Mouse (Mus musculus) intestine, embryonic 15.5 days (tissue): ENCODE data around the gene Tprgl. TPM values are rescaled to one million over a fixed set of nuclear protein-coding genes. Genes with fewer than 3 reads are reported as not detected.

ENCODE experiments used
- ATAC-seq: fragments of 200-750 bp; cut with Nextera tagmentation; 2 replicates; pipeline ENCODE4 v1.8.0; 2017; ENCODE audit warnings: moderate TSS enrichment, moderate library complexity
- H3K27ac ChIP-seq: fragments of 300-500 bp; sonication (generic); 2 replicates; pipeline ENCODE4 v1.5.1; 2015; ENCODE audit warnings: mild to moderate bottlenecking, inconsistent platforms
- H3K27me3 ChIP-seq: fragments of 300-500 bp; sonication (generic); replicated peaks from 2 replicates; pipeline ENCODE4 v1.6.1; 2015; ENCODE audit warnings: inconsistent platforms
- H3K36me3 ChIP-seq: fragments of 300-500 bp; sonication (generic); 2 replicates; pipeline ENCODE4 v1.6.1; 2015; ENCODE audit warnings: inconsistent platforms
- H3K4me1 ChIP-seq: fragments of 300-500 bp; sonication (generic); replicated peaks from 2 replicates; pipeline ENCODE4 v1.6.1; 2015; ENCODE audit warnings: inconsistent platforms
- H3K4me2 ChIP-seq: fragments of 300-500 bp; sonication (generic); replicated peaks from 2 replicates; pipeline ENCODE4 v1.6.1; 2015; ENCODE audit warnings: mild to moderate bottlenecking, inconsistent platforms
- H3K4me3 ChIP-seq: fragments of 300-500 bp; sonication (generic); replicated peaks from 2 replicates; pipeline ENCODE4 v1.5.1; 2015; ENCODE audit warnings: inconsistent platforms
- H3K9ac ChIP-seq: fragments of 300-500 bp; sonication (generic); 2 replicates; pipeline ENCODE4 v1.6.1; 2015; ENCODE audit warnings: inconsistent platforms
- H3K9me3 ChIP-seq: fragments of 300-500 bp; sonication (generic); 2 replicates; pipeline ENCODE4 v1.6.1; 2016; ENCODE audit warnings: inconsistent platforms
- WGBS: fragments of 180-500 bp; shearing (Covaris S2); methylation state at CpG from one replicate; pipeline ENCODE4 v1.1.7; 2015; 5-methylcytosine and 5-hydroxymethylcytosine counted together
- polyA plus RNA-seq: library from polyadenylated mRNA; unstranded; fragments of >200 nt; fragmentation: Nextera tagmentation; extraction: Ambion mirVana; gene quantifications from 2 replicates; pipeline ENCODE4 v1.2.1, GENCODE M21; 2015

Tprgl gene
- polyA plus RNA-seq, 1 experiment from 2014 or later: 102 TPM

DNA sequence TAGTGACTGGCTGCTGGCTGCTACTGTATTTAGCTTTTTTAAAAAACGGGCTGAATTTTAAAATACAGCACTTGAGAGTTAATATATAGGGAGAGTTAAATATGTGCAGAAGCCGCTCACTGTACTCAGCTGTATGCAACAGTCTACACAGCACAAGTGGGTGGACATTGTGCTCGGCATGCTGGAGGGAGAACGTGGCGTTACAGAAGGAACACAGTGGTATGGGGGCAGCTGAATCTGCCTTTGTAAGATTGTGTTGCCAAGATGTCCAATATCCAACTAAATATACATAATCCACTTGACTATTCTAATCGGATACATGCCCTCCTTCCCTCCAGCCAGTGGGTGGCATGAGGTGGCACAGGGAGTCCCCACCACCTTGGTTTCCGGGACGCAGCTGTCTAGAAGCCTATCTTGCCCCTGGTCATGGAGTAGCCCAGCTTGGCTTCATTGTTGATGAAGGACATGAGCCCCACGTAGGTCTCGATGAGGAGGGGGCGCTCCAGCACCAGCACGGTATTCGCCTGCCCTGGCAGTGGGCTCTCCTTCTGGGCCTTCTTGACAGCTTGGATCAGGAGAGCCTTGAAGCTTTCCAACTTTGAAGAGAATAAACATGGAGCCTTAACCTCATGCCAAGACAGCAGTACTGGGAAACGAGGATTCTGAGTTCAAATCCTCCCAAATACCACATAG is 2.4 kb downstream of the Tprgl start:
- Histone ChIP-seq H3K27me3 (no peaks in the 10 kb centered on the region), H3K9me3 (no peaks in the 10 kb centered on the region), H3K4me3 (no peak overlapping the region), H3K9ac (no peak overlapping the region), H3K4me2 (no peak overlapping the region), H3K4me1 (peaks cover 11% of the 10 kb centered on the region), H3K27ac (no peak overlapping the region), H3K36me3 (peaks cover 19% of the 10 kb centered on the region)
- no peak for ATAC-seq
- WGBS: 93% methylated on average over 14 of the region's 14 CpGs

DNA sequence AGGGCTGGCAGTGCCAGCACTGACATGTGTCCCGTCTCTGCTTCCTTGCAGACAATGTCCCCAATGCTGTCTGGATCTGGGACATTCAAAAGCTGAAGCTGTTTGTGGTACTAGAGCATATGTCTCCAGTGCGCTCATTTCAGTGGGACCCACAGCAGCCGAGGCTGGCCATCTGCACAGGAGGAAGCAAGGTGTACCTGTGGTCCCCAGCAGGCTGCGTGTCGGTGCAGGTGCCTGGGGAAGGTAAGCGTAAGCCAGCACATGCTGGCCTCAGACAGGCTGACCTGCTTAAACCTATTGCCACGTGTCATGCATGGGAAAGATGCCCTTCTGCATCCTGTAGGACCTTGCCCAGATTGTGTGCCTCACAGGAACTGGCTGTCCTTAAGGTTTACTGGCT is 4.4 kb downstream of the Tprgl start:
- Histone ChIP-seq H3K9me3 (no peaks in the 10 kb centered on the region), H3K9ac (no peak overlapping the region), H3K27me3 (no peaks in the 10 kb centered on the region), H3K4me1 (peaks cover 6% of the 10 kb centered on the region), H3K27ac (no peak overlapping the region), H3K36me3 (peaks cover 27% of the 10 kb centered on the region), H3K4me2 (no peak overlapping the region), H3K4me3 (no peak overlapping the region)
- 86% methylated on average over 7 of the region's 7 CpGs for WGBS
- ATAC-seq: no peak

DNA sequence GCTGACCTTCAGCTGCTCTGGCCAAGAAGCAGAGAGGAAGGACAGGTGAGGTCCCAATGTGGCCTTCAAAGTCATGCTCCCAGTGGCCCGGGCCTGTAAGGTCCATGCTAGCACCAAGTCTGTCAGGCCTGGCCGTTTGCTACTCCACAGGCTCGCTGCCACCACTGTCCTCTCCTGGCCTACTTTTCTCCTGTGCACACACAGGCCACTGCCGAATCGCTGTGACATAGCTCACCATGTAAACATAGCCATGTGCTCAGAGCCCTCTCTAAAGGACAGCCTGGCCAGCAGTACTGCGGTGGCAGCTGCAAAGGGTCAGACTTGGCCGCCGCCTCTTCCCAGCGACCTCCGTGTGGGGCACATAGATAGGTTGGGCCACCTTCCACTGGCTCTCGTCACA is 6.4 kb downstream of the Tprgl start:
- Histone ChIP-seq H3K9me3 (no peaks in the 10 kb centered on the region), H3K4me1 (peaks cover under 1% of the 10 kb centered on the region; the same call in 1 of the 2 replicates), H3K27ac (no peak overlapping the region), H3K9ac (no peak overlapping the region), H3K4me2 (no peak overlapping the region), H3K27me3 (no peaks in the 10 kb centered on the region), H3K4me3 (no peak overlapping the region), H3K36me3 (peaks cover 34% of the 10 kb centered on the region)
- 72% methylated on average over 11 of the region's 11 CpGs for WGBS
- ATAC-seq: no peak

DNA sequence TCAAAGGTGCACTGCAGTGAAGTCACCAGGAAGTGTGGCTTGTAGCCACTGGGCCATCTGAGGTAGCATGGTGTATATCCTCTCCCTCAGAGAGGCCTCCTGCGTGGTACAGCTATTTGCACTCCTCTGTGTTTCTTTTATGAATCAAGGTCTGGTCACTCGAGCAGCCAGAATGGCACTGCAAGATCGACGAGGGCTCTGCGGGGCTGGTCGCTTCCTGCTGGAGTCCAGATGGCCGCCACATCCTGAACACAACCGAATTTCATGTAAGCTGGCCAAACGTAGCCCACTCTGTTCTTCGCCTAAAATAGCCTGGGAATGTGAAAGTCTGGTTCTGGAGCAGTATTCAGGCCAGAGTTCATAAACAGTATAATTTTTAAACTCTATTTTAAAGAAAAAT is 14.1 kb downstream of the Tprgl start:
- 86% methylated on average over 10 of the region's 10 CpGs for WGBS
- H3K4me3 ChIP-seq: no peak overlapping the region
- no peak for ATAC-seq
- H3K9me3 ChIP-seq: no peaks in the 10 kb centered on the region
- no peak overlapping the region for H3K9ac ChIP-seq
- H3K4me2 ChIP-seq: no peak overlapping the region
- peaks cover under 1% of the 10 kb centered on the region for H3K27me3 ChIP-seq
- H3K27ac ChIP-seq: no peak overlapping the region
- H3K36me3 ChIP-seq: peaks cover 11% of the 10 kb centered on the region; the same call in 1 of the 2 replicates
- H3K4me1 ChIP-seq: peaks cover 6% of the 10 kb centered on the region

DNA sequence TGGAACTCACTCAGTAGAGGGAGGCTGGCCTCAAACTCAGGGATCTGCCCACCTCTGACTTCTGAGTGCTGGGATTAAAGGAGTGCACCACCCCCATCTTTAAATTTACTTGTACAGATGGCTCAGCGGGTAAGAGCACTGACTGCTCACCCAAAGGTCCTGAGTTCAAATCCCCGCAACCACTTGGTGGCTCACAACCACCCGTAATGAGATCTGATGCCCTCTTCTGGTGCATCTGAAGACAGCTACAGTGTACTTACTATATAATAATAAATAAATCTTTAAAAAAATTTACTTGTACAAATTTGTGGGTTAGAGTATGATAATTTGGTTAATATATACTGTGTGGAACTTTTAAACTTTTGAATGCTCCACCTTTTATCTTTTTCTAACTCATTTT is 15.8 kb downstream of the Tprgl start:
- WGBS: 88% methylated on average over 3 of the region's 3 CpGs
- H3K27me3 ChIP-seq: peaks cover 17% of the 10 kb centered on the region
- no peak for ATAC-seq
- H3K4me3 ChIP-seq: no peak overlapping the region
- H3K9ac ChIP-seq: no peak overlapping the region
- H3K36me3 ChIP-seq: 0 out of 2 replicates have a peak, but pooled peaks cover 3% of the 10 kb centered on the region
- H3K4me2 ChIP-seq: no peak overlapping the region
- H3K4me1 ChIP-seq: peaks cover 19% of the 10 kb centered on the region
- no peak overlapping the region for H3K27ac ChIP-seq
- H3K9me3 ChIP-seq: no peaks in the 10 kb centered on the region

DNA sequence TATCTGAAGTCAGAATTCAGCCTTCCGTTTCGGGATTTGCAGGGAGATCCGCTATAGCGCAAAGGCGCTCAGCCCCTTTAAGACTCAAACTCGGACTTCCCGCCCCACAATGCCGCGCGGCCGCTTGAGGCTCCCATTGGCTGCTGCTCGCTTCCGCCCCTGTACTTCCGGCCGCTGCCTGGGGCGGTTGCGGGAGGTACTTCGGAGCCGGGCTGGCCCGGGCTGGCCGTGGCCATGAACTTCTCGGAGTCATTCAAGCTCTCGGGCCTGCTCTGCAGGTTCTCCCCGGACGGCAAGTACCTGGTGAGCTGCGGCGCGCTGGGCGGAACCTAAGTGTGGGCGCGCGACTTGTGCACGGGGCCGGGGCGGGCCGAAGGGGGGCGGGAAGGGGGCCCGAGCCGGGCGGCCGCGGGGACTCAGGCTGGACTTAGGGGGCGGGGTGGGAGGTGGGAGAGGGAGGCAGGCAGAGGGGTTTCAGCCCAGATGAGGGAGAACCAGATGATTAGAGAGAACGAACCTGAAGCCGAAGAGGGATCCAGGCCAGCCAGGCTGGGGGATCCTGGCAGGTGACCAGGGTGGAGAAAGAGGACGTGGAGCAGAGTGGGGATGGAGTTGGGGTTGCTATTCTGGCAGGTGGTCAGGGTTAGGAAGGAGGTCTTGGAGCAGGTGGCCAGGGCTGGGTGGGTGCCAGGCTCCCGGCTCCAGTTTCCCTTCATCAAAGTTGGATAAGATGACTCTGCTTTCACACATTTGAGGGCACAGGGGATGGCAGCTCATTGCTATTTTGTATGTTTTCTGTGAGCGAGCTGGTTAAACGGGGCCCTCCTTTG is 18.0 kb downstream of the Tprgl start, which contains the start of gene Wrap73:
Gene Wrap73 (plus strand): TSS at position 162 of the 830 bp plus-strand sequence.
- ATAC-seq: peak; percentile 96

DNA sequence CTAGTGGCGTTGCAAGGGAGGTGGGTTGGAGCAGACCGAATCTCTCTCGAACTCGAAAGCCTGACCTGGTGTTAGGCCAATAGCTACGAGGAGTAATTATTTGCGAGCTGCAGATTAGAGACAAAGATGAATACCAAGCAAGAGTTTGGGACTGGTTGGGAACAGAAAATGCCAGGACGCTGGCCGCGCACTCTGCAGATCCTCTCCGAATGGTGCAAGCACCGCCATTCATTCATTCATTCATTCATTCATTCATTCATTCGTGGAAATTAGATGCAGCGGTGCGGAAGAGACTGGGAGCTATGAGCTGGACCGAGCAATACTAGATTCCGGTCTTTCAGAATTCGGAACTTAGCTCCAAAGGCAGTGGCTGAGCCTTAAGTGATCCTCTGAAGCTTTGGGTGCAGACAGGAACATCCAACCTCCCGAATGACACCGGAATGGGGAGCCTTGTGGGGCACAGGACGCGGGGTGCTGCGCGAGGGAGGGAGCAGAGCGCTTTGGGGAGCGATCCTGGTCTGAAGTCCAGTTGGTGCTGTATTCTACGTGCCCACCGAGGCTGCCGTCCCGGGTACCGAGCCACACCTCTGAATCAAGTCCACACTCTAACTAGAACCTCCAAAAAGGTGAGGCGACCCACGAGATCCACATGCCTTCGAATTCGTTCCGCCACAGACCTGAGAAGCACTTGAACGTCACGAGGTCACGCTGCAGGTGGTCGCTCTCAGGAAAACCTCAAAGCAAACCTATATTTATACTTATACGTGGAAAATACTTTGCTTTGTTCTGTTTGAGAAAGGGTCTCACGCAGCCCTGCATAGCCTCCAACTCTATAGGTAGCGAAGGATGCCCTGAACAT is 19.2 kb downstream of the Tprgl start:
- H3K36me3 ChIP-seq: no peaks in the 10 kb centered on the region
- no peaks in the 10 kb centered on the region for H3K9me3 ChIP-seq
- peaks cover 23% of the 10 kb centered on the region for H3K4me1 ChIP-seq
- H3K9ac ChIP-seq: no peak overlapping the region
- peak overlapping the region; percentile 45 for H3K4me3 ChIP-seq
- ATAC-seq: no peak
- H3K4me2 ChIP-seq: peak overlapping the region; percentile 93
- peaks cover 44% of the 10 kb centered on the region for H3K27me3 ChIP-seq
- no peak overlapping the region for H3K27ac ChIP-seq
- WGBS: 2% methylated on average over 42 of the region's 42 CpGs

More for the DNA sequence above, 18.0 kb downstream of the Tprgl start, which contains the start of gene Wrap73:
- Histone ChIP-seq H3K4me1 (peaks cover 23% of the 10 kb centered on the region), H3K36me3 (no peaks in the 10 kb centered on the region), H3K27ac (peak within 1 kb of the TSS; percentile 86), H3K4me2 (peak within 1 kb of the TSS; percentile 93), H3K9me3 (no peaks in the 10 kb centered on the region), H3K4me3 (peak within 1 kb of the TSS; percentile 84), H3K9ac (peak within 1 kb of the TSS; percentile 80), H3K27me3 (peaks cover 40% of the 10 kb centered on the region)
- 3% methylated on average over 49 of the region's 49 CpGs for WGBS

DNA sequence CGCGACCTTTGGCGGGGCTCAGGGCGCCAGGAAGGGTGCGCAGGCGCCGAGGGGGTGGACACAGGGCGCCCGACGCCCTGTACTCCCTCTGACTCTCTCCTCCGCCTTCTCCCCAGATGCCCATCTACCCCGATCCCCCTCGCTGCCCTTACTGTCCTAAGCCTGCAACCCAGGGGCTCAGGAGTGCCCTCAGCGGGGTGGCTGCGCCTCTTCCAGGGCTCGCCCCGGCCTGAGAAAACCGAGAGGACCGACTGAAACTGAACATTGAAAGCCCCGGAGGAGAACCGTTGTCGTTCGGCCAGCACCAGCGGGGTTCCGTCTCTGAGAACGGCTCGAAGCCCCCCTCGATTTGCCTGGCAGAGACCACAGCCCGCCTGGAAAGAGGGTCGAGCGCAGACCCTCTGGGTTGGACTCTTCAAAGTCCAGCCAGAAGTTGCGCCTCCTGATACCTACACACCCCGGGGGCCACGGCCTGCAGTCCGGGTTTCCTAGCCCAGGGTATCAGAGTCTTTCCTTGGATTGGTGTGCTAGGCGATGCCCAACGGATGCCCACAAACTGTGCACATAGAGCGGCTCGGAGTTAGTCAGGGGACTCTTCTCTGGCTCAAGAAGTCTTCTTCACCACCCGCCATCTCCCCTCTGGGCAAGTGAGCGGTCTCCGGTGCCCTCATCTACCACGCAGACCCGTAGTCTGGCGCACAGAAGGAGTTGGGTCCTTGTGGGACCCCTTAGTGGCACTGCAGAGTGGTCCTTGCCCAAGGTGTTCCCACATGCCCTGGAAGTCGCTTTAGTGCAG is 20.1 kb downstream of the Tprgl start:
- peak; percentile 1; the same call in 1 of the 2 replicates for ATAC-seq
- peak overlapping the region; percentile 93 for H3K4me2 ChIP-seq
- peaks cover 23% of the 10 kb centered on the region for H3K4me1 ChIP-seq
- H3K27ac ChIP-seq: no peak overlapping the region
- WGBS: 3% methylated on average over 46 of the region's 46 CpGs
- H3K9me3 ChIP-seq: no peaks in the 10 kb centered on the region
- H3K4me3 ChIP-seq: peak overlapping the region; percentile 45
- H3K36me3 ChIP-seq: no peaks in the 10 kb centered on the region
- H3K27me3 ChIP-seq: peaks cover 51% of the 10 kb centered on the region
- peak overlapping the region; percentile 42 for H3K9ac ChIP-seq

DNA sequence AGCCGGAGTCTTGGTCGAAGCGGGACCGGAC is 20.5 kb downstream of the Tprgl start, which contains the start of gene Trp73:
Gene Trp73 (minus strand): TSS at position 27 of the 31 bp plus-strand sequence.
- Histone ChIP-seq H3K27me3 (peaks cover 55% of the 10 kb centered on the region), H3K9ac (peak within 1 kb of the TSS; percentile 42), H3K9me3 (no peaks in the 10 kb centered on the region), H3K4me2 (peak within 1 kb of the TSS; percentile 93), H3K27ac (no peak within 1 kb of the TSS), H3K36me3 (no peaks in the 10 kb centered on the region), H3K4me1 (peaks cover 23% of the 10 kb centered on the region), H3K4me3 (peak within 1 kb of the TSS; percentile 45)
- 0% methylated on average over 4 of the region's 4 CpGs for WGBS
- ATAC-seq: no peak

DNA sequence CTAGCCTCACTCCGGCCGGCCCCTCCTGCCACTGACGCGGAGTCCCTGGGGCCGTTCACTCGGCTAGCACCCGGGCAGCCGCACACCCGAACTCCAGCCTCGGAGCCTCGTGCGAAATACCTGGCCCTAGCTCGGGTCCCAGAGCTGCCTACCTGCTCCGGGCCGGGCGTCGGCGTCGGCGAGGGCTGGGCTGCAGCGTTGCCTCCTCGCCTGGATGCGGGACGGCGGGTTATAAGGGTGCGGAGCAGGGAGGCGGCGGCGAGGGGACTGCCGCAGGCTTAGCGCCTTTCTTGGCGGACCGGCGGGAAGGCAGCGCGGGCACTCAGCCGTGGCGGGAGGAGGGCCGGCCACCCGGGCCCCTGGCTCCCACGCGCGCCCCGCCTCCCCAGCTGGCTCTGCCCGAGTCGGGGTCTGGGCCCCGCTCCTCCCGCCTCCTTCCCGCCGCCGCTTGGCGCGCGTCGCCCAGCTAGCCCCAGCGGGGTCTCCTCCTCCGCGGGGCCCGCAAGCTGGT is 20.7 kb downstream of the Tprgl start:
- ATAC-seq: peak; percentile 7; the same call in 1 of the 2 replicates

DNA sequence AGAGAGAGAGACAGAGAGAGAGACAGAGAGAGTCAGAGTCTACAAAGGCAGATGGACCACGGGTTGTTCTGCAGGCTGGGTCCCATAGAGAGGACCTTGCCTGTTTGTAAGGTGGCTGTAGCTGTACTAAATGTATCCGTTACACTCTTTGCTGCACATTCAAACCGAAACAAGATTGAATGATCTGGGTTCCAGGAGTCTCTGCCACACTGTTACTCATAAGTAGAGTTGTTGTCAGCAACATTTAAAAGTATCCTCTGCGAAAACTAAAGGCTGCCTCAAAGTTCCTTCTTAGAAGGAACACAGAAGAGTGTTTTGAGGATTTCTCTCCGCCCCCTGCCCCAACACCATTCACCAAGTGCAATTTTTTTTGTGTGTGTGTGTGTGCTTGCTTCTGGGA is 23.3 kb downstream of the Tprgl start:
- Histone ChIP-seq H3K27ac (no peak overlapping the region), H3K27me3 (peaks cover 64% of the 10 kb centered on the region), H3K4me2 (no peak overlapping the region), H3K9ac (no peak overlapping the region), H3K4me1 (peaks cover 18% of the 10 kb centered on the region), H3K9me3 (no peaks in the 10 kb centered on the region), H3K4me3 (no peak overlapping the region), H3K36me3 (no peaks in the 10 kb centered on the region)
- ATAC-seq: no peak
- WGBS: 59% methylated on average over 5 of the region's 5 CpGs

More for the DNA sequence above, 20.7 kb downstream of the Tprgl start:
- Histone ChIP-seq H3K27ac (no peak overlapping the region), H3K4me2 (peak overlapping the region; percentile 93), H3K27me3 (peaks cover 56% of the 10 kb centered on the region), H3K9me3 (no peaks in the 10 kb centered on the region), H3K9ac (peak overlapping the region; percentile 42), H3K36me3 (no peaks in the 10 kb centered on the region), H3K4me1 (peaks cover 23% of the 10 kb centered on the region), H3K4me3 (peak overlapping the region; percentile 45)
- WGBS: under 1% methylated on average over 52 of the region's 59 CpGs
